Mouse (Mus musculus) liver, embryonic 11.5 days (tissue): ENCODE measurements around the gene Rsu1. TPM values are rescaled to one million over a fixed set of nuclear protein-coding genes. Genes with fewer than 3 reads are reported as not detected.

Experiments used
- ATAC-seq: fragments of 200-750 bp; cut with Nextera tagmentation; replicated peaks from 2 replicates; pipeline ENCODE4 v1.8.0; 2017; ENCODE audit warnings: moderate number of reproducible peaks, mild to moderate bottlenecking, moderate TSS enrichment, moderate library complexity; ENCODE audit not compliant: low FRiP score
- DNase-seq: peaks from one replicate; pipeline ENCODE4 v3.0.0-alpha.2; 2017; ENCODE audit warnings: low spot score
- H3K27ac ChIP-seq: fragments of 300-500 bp; sonication (generic); 2 replicates; pipeline ENCODE4 v1.5.1; 2014; ENCODE audit warnings: mild to moderate bottlenecking, low read depth, low read length, control low read depth
- H3K27me3 ChIP-seq: fragments of 300-500 bp; sonication (generic); replicated peaks from 2 replicates; pipeline ENCODE4 v1.6.1; 2014; ENCODE audit warnings: low read length, mixed read lengths; ENCODE audit not compliant: control insufficient read depth, insufficient read depth
- H3K36me3 ChIP-seq: fragments of 300-500 bp; sonication (generic); 2 replicates; pipeline ENCODE4 v1.6.1; 2014; ENCODE audit warnings: mild to moderate bottlenecking, low read length, moderate library complexity, mixed read lengths; ENCODE audit not compliant: control insufficient read depth, insufficient read depth
- H3K4me1 ChIP-seq: fragments of 300-500 bp; sonication (generic); replicated peaks from 2 replicates; pipeline ENCODE4 v1.6.1; 2014; ENCODE audit warnings: low read length, mixed read lengths; ENCODE audit not compliant: control insufficient read depth, insufficient read depth
- H3K4me2 ChIP-seq: fragments of 300-500 bp; sonication (generic); 2 replicates; pipeline ENCODE4 v1.6.1; 2014; ENCODE audit warnings: mild to moderate bottlenecking, control low read depth, moderate library complexity
- H3K4me3 ChIP-seq: fragments of 300-500 bp; sonication (generic); 2 replicates; pipeline ENCODE4 v1.5.1; 2014; ENCODE audit warnings: low read depth, low read length, control low read depth
- H3K9ac ChIP-seq: fragments of 300-500 bp; sonication (generic); 2 replicates; pipeline ENCODE4 v1.6.1; 2014; ENCODE audit warnings: low read depth, low read length, control low read depth
- H3K9me3 ChIP-seq: fragments of 300-500 bp; sonication (generic); 2 replicates; pipeline ENCODE4 v1.6.1; 2016; ENCODE audit warnings: low read length, inconsistent platforms, mixed read lengths; ENCODE audit not compliant: control insufficient read depth
- WGBS: fragments of 180-500 bp; shearing (Covaris S2); extraction: QIAGEN DNeasy Blood & Tissue Kit; methylation state at CpG from one replicate; pipeline ENCODE4 v1.1.7; 2014; 5-methylcytosine and 5-hydroxymethylcytosine counted together
- polyA plus RNA-seq: library from polyadenylated mRNA; unstranded; fragments of >200 nt; fragmentation: Nextera tagmentation; extraction: Ambion mirVana; gene quantifications from 2 replicates; pipeline ENCODE4 v1.2.1, GENCODE M21; 2014

The Rsu1 gene
- polyA plus RNA-seq, 1 experiment from 2014 or later: 135 TPM

DNA sequence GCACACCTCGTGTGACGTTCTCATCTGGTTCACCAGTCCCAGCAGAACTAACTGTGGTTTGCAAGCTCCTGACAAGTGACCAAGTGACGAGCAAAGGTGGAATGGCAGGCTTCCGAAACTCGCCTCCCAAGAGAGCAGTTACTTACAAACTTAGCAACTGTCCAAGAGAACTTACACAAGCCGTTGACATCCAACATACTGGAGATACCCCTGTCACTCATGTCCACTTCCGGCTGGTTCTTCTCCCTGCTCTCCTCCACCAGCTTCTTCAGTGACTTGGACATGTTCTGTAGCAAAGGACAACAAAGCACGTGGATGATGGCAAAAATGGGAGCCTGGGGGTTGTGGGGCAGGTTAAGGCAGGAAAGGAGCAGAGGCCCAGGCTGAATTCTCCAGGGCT, 479 bp downstream of the Rsu1 start:
- Histone ChIP-seq H3K9me3 (no peaks in the 10 kb centered on the region), H3K27ac (peak overlapping the region; percentile 6), H3K27me3 (no peaks in the 10 kb centered on the region), H3K4me2 (peak overlapping the region; percentile 80), H3K9ac (peak overlapping the region; percentile 67), H3K36me3 (no peaks in the 10 kb centered on the region), H3K4me3 (peak overlapping the region; percentile 62), H3K4me1 (peaks cover 15% of the 10 kb centered on the region; the same call in 1 of the 2 replicates)
- 32% methylated on average over 8 of the region's 8 CpGs for WGBS
- DNase-seq (peak; percentile 35), ATAC-seq (peak; percentile 26)

GRCm38 (mm10) chr2:13268681-13269293, 2.4 kb downstream of the Rsu1 start:
- Histone ChIP-seq H3K27ac (peak overlapping the region; percentile 4; the same call in 1 of the 2 replicates), H3K4me1 (peaks cover 15% of the 10 kb centered on the region; the same call in 1 of the 2 replicates), H3K36me3 (no peaks in the 10 kb centered on the region), H3K4me3 (no peak overlapping the region), H3K9ac (no peak overlapping the region), H3K4me2 (peak overlapping the region; percentile 35), H3K9me3 (no peaks in the 10 kb centered on the region), H3K27me3 (no peaks in the 10 kb centered on the region)
- WGBS: 64% methylated on average over 4 of the region's 4 CpGs
- ATAC-seq (no peak), DNase-seq (no peak)

DNA sequence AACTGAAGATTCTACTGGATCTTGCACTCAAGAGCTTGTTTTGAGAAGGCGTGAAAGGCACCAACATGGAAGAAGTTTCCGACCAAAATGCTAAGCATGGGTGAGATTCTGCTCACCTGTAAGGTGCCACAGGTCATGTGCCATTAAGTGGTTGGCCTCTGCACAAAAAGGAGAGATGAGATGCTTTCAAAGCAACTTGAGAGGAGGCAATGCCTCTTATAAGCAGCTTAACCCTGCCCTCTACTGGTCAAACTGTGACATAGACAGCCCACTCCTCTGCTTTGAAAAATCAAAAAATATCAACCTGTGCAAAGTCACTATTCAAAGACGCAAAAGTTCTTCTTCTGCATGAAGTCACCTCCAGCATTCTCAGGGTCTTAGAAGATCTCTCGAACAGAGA, 6.3 kb downstream of the Rsu1 start:
- no peaks in the 10 kb centered on the region for H3K9me3 ChIP-seq
- no peak for ATAC-seq
- H3K27ac ChIP-seq: no peak overlapping the region
- no peaks in the 10 kb centered on the region for H3K27me3 ChIP-seq
- no peak overlapping the region for H3K4me3 ChIP-seq
- no peak overlapping the region for H3K4me2 ChIP-seq
- H3K36me3 ChIP-seq: no peaks in the 10 kb centered on the region; the same call in 1 of the 2 replicates
- H3K4me1 ChIP-seq: peaks cover 10% of the 10 kb centered on the region; the same call in 1 of the 2 replicates
- DNase-seq: no peak
- 46% methylated on average over 4 of the region's 4 CpGs for WGBS
- no peak overlapping the region for H3K9ac ChIP-seq

GRCm38 (mm10) chr2:13263150-13263549, 8.1 kb downstream of the Rsu1 start:
- no peaks in the 10 kb centered on the region for H3K27me3 ChIP-seq
- 64% methylated on average over 4 of the region's 4 CpGs for whole genome bisulfite sequencing
- no peak for DNase-seq
- H3K9me3 ChIP-seq: no peaks in the 10 kb centered on the region
- no peak for ATAC-seq
- H3K4me1 ChIP-seq: peaks cover 2% of the 10 kb centered on the region; the same call in 1 of the 2 replicates
- H3K4me3 ChIP-seq: no peak overlapping the region
- no peak overlapping the region for H3K4me2 ChIP-seq
- no peaks in the 10 kb centered on the region; the same call in 1 of the 2 replicates for H3K36me3 ChIP-seq
- no peak overlapping the region for H3K27ac ChIP-seq
- H3K9ac ChIP-seq: no peak overlapping the region

DNA sequence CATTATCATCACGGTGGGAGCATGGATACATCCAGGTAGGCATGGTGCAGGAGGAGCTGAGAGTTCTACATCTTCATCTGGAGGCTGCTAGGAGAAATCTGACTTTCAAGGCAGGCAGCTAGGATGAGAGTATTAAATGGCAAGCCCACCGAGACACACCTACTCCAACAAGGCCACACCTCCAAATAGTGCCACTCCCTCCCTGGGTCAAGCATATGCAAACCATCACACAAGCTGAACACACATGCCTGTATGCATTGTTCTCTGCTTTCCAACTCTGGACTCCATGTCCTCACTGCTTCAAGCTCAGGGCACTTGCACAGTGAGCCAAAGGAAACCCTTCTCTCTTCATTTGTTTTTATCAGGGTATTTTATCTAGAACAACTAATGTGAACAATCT, 12.6 kb downstream of the Rsu1 start:
- H3K36me3 ChIP-seq: peaks cover 7% of the 10 kb centered on the region
- ATAC-seq (no peak), DNase-seq (no peak)
- no peak overlapping the region for H3K4me3 ChIP-seq
- 0 out of 2 replicates have a peak, but pooled peaks cover 2% of the 10 kb centered on the region for H3K9me3 ChIP-seq
- no peak overlapping the region for H3K9ac ChIP-seq
- H3K27me3 ChIP-seq: no peaks in the 10 kb centered on the region
- no peak overlapping the region for H3K4me2 ChIP-seq
- H3K4me1 ChIP-seq: no peaks in the 10 kb centered on the region
- WGBS: 84% methylated on average over 2 of the region's 2 CpGs
- H3K27ac ChIP-seq: no peak overlapping the region

DNA sequence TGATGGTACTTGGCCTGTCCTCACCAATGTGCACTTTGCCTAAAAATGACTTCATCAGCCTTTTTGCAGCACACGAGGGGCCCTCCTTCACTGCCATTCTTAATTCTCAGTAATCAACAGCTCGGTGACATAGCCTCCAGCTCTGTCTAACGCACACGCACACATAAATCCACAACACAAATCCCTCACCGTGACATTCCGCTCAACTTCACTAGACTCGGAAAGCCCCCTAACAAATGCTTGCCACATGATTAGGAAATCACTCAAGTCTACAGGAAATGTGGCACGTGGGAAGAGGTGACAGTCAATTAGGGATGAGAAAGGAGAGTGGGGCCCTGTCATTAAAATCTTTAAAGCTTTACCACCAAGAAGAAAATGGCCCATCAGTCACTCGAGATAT, 30.5 kb downstream of the Rsu1 start:
- Histone ChIP-seq H3K4me1 (no peaks in the 10 kb centered on the region; the same call in 1 of the 2 replicates), H3K27me3 (no peaks in the 10 kb centered on the region), H3K4me2 (no peak overlapping the region), H3K27ac (no peak overlapping the region), H3K9ac (no peak overlapping the region), H3K4me3 (no peak overlapping the region), H3K9me3 (no peaks in the 10 kb centered on the region), H3K36me3 (peaks cover 2% of the 10 kb centered on the region; the same call in 1 of the 2 replicates)
- WGBS: 76% methylated on average over 9 of the region's 9 CpGs
- DNase-seq (no peak), ATAC-seq (no peak)

GRCm38 (mm10) chr2:13237140-13237901, 33.9 kb downstream of the Rsu1 start:
- Histone ChIP-seq H3K9ac (no peak overlapping the region), H3K4me2 (no peak overlapping the region), H3K9me3 (no peaks in the 10 kb centered on the region), H3K36me3 (peaks cover 2% of the 10 kb centered on the region; the same call in 1 of the 2 replicates), H3K27ac (no peak overlapping the region), H3K27me3 (no peaks in the 10 kb centered on the region), H3K4me3 (no peak overlapping the region), H3K4me1 (no peaks in the 10 kb centered on the region; the same call in 1 of the 2 replicates)
- DNase-seq (no peak), ATAC-seq (no peak)
- 72% methylated on average over 8 of the region's 8 CpGs for WGBS

GRCm38 (mm10) chr2:13235696-13236095, 35.5 kb downstream of the Rsu1 start:
- Histone ChIP-seq H3K27ac (no peak overlapping the region), H3K9ac (no peak overlapping the region), H3K4me2 (no peak overlapping the region), H3K27me3 (no peaks in the 10 kb centered on the region), H3K36me3 (peaks cover 2% of the 10 kb centered on the region; the same call in 1 of the 2 replicates), H3K4me1 (no peaks in the 10 kb centered on the region; the same call in 1 of the 2 replicates), H3K9me3 (no peaks in the 10 kb centered on the region), H3K4me3 (no peak overlapping the region)
- ATAC-seq (no peak), DNase-seq (no peak)
- 66% methylated on average over 5 of the region's 5 CpGs for WGBS
